Mouse (Mus musculus) brain, embryonic 14.5 days (tissue): ENCODE measurements at regions not wholly inside any gene's neighbourhood (a gene's known extent, or its start where the extent isn't known, plus 50 kb on each side); places are given as distances from the start of the nearest gene placed in this dataset.

Experiments used
- DNase-seq: peaks from one replicate; pipeline ENCODE4 v3.0.0-alpha.2; 2011; ENCODE audit warnings: low read depth
- CTCF ChIP-seq: fragments of 200-500 bp; IDR thresholded peaks from 2 replicates; pipeline ENCODE4 v1.5.1; 2012; ENCODE audit warnings: inconsistent platforms, mild to moderate bottlenecking, moderate library complexity, borderline replicate concordance; ENCODE audit not compliant: insufficient read depth, insufficient read length; ENCODE audit errors: extremely low read depth
- POLR2A ChIP-seq: fragments of 200-500 bp; IDR thresholded peaks from 2 replicates; pipeline ENCODE4 v1.6.1; 2012; ENCODE audit warnings: mild to moderate bottlenecking, inconsistent platforms, borderline replicate concordance; ENCODE audit not compliant: poor library complexity, insufficient read depth, insufficient read length, severe bottlenecking; ENCODE audit errors: extremely low read depth

DNA sequence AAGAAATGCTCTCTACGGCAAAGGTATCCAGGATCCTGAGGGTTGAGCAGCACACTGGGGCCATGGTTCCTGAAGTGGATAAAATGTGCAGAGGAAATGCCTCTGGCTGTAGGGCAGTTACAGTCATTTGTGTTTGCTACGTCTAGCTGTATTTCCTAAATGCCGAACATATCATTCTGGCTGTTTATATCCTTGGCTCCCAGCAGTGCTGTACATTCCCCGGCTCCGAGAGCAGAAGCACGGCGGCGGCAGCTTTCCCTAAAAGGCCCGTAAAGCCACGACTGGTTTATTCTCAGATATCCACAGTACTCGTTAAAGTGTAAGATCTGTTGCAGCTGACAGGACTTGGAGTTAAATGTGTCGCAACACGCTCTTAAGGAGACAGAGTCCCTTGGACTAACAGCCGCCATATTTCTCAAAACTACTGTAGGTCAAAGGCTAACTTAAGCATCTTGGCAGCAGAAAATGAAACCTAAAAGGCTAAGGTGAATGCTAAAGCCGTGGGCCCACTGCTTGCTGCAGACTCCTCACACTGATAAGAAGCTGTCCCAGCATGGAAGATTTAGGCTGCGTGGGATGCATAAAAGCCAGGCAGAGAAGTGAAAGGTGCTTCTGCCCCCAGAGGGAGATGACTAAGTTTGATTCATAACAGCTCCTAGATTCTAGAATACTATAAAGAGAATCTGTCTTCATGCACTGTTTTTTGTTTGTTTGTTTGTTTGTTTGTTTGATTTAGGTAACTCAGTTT, 192.1 kb upstream of the Fn1 start:
- peak; percentile 12 for DNase-seq
- TF ChIP-seq CTCF (no peak), POLR2A (no peak)

DNA sequence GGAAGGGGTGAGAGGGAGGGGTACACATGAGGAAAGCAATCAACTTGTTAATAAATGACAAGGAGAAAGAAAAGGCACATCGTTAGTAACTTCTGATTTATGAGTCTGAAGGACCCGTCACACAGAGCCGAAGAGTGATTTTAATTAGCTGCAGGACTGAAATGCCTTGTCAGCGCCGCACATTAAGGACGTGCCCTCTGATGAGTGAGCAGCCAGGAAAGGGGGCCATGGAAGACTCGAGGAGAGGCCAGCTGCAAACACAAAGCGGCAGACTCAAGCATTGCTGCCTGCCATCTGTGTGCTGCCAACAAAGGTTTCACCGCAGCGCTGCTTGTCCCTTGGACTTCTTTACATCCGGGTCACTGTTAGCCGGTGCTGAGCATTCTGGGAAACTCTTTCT, 184.8 kb upstream of the Fn1 start:
- peak; percentile 87 for DNase-seq
- TF ChIP-seq POLR2A (no peak), CTCF (no peak)

DNA sequence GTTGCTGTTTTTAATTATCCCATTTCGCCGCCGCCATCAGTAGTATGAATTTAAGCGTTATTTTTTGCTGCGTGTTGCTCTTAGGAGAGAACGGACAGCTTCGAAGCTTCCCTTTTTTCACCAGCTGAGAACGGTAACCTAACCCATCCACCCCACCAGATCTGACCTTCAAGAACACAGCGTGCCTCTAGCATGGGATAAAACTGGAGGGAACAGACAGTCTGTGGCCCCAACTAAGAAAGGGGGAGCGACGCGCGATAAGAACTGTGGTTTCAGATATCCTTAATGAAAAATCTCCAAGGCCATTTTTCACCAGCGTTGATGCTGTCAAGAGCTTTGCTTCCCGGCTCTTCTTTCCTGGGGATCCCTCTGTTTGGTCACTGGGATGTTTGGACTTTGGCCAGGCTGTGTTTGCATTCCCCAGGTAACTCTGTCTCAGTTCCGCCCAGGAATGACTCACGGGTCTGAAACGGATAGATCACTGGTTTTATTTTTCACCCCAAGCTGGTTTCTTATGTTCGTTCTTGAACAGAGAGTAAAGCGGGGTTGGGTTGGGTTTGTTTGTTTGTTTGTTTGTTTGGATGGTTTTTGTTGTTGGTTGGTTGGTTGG, 184.1 kb upstream of the Fn1 start:
- no peak for DNase-seq
- TF ChIP-seq CTCF (no peak), POLR2A (no peak)

DNA sequence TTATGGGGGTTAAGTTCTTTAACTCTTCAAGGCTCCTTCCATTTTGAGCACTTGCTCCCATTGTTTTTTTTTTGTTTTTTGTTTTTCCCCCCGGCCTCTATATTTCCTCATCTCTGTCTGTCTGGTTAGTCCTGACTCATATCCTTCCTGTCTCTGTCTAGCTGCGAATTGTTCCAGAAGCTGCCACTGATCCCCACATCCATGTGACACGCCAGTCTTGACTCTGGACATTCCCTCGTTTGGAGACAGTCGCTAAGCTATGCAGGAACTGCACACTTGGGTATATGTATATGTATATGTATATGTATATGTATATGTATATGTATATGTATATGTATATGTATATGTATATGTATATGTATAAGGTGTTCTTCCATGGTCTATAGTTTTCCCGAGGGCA, 177.4 kb upstream of the Fn1 start:
- no peak for TF ChIP-seq POLR2A
- no peak for TF ChIP-seq CTCF
- no peak for DNase-seq

DNA sequence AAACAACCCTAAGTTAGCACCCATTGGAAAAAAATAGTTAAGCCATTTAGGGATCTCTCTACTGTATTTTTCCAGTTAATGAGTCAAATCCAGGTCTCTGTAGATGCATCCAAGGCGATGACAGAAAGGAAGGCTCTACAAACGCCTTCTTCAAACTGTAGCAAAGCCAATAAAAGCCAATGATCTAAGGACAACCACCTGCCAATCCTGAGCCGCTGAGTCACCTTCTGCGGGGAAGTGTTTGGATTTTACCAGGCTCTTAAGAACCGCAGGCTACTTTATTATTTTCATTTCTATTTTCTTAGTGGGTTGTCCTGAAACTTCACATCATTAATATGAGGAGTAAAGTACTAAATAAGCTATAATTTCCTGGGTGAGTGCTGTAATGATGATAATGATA, 171.4 kb upstream of the Fn1 start:
- TF ChIP-seq POLR2A (no peak), CTCF (no peak)
- no peak for DNase-seq

DNA sequence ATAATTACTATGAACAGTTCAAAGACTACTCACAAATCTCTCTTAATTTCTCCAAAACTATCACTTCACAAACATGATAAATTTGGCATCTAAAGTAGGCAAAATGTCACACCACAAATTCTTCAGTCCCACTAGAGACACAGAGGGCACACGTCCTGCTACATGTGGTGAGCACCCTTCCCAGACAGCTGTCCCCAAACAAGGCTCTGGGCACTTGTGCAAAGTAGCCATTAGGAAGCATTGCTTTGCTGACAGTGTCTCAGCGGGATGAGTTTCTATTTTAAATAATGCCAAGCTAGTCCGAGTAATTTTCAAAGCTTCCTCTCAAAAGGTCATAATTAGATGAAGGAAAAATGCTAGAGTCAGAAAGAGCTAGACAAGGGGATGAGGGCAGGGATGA, 169.1 kb upstream of the Fn1 start:
- no peak for DNase-seq
- TF ChIP-seq POLR2A (no peak), CTCF (no peak)

DNA sequence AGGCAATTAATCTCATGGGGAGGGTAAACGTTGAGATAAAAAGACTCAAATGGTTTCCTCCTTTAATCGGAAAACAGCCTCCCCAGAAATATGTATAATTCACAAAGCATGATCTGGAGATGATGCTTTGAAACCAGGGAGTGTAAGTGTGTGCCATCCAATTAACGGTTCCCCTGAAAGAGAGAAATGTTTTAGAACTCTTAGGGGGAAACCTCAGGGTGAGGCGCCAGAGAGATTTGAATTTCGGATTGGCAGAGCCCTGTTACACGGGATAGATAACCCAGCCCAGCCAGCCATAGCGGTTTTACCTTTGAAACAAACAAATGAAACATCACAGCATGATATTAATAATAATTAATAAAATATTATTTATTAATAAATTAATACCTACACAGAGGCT, 168.1 kb upstream of the Fn1 start:
- peak; percentile 40 for DNase-seq

DNA sequence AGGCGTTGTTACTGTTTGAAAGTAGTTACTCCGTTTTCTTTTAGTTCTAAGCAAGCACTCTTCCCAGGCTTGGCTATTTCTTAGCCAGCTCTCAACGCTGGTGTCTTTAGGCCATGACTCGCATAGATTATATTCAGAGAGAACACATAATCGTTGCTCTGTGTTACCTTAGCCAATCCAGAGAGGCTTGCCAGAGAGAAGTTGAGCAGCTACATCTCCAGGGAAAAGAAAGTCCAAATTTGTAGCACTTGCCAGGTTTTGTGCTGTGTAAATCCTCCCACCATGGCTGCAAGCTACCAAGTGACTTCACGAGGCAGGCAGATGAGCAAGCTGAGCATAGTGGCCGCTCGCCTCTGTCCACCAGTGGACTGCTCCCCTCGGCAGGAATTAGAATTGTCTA, 163.3 kb upstream of the Fn1 start:
- TF ChIP-seq POLR2A = no peak
- no peak for TF ChIP-seq CTCF
- no peak for DNase-seq

More for the DNA sequence above, 168.1 kb upstream of the Fn1 start:
- no peak for TF ChIP-seq POLR2A
- TF ChIP-seq CTCF = no peak

DNA sequence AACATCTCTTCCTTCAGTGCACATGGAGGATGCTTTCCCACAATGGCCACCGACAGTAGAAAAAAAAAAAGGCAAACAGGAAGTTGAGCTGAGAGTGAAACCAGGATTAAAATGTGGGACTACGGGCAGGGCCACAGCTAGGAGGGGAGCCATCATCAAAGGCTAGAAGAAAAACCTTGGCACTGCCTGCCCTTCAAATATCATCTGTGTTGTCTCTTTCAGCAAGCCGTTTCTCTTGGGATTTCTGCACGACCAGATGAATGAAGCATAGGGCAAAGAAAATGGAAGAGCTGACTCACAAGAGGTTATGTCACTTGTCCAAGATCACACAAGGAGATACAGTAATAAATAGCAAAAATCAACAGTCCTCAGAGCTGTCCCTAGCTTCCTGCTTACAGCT, 161.1 kb upstream of the Fn1 start:
- TF ChIP-seq CTCF (no peak), POLR2A (no peak)
- DNase-seq = no peak

DNA sequence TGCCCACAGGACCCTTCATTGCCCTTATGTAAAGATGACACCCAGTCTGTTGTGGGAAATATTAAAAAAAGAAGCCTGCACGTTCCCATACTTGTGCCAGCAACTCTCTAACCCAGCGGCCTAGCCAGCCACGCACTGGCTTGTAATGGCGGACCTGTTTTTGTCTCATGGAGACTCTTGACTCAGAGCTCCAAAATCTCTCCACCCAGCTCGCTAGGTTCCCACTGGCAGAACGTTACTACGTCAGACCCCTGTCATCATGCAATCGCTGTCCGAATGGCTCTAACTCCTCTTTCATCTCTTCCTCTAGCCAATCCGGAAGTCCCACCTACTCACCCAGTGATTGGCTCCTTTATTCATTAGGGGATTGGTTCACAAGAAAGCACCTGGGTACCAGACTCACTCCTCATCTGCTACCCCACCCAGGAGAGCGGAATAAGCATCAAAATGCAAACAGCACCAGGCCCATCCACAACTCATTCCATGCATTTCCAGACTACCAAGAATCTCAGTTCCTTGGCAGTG, 159.2 kb upstream of the Fn1 start:
- TF ChIP-seq CTCF (no peak), POLR2A (no peak)

DNA sequence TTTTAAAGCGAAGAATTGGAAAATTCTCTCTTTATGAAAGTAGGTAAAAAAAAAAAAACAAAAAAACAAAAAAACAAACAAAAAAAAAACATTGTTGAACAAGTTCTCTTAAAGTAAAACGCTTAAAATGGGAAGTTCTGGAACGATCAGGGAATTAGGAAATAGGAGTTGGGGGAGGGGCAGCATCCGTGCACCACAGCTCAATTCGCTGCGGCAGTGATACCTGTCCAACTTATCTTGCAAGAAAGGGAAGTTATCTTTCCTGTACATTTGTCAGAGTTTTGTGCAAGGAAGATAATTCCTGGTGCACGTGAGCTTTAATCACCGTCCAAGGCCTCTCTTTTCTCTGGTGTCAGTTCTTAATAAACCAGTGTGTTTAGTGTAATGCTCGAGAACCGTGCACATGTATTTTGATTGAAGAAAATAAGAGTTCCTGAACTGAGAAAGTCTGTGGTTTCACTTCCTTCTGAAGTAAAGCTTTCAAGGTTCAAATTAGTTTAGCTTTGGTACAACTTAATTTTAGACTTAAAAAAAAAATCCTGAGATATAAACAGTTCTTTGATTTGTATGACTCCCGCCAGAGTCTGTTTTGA, 158.3 kb upstream of the Fn1 start:
- DNase-seq = no peak
- TF ChIP-seq CTCF (no peak), POLR2A (no peak)

More for the DNA sequence above, 159.2 kb upstream of the Fn1 start:
- DNase-seq = no peak

DNA sequence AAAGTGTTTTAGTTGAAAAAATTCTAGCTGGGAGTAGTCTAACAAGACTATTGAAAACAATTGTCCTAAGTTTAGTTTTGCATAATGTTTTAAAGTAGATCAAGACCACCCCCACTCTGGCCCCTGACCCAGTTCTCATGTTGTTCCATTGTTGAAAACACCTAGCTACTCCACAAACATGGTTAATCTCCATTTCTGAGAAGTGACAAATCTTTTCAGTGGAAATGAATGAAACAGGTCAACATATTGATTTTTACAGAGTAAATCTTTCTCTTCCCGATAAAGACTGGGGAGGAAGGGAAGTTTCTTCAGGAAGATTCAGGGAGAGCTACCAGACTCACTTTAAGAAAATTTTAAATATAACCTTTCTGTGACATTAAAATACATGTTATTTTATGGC, 155.0 kb upstream of the Fn1 start:
- DNase-seq = no peak
- TF ChIP-seq CTCF (no peak), POLR2A (no peak)

DNA sequence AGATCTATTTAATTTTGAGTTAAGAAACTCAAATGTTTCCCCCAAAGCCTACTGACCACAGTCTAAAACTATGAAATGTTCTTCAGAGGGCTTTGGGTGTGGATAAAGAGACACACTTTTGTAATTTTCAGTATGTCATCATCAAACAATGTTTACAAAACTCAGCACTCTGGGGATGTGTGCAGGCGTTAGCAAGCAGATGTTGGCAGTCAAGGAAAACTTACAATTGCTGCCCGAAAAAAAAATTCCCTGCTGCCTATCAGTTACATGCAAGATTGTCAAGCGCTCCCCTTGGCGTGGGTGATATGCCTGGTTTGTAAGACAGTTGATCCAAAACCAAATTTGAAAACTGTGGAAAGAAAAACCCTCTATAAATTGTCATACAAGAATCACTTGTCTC, 154.6 kb upstream of the Fn1 start:
- DNase-seq = no peak
- TF ChIP-seq CTCF (no peak), POLR2A (no peak)
